Mouse (Mus musculus): Measurements from ENCODE around the gene Gsta1. TPM values are rescaled to one million over a fixed set of nuclear protein-coding genes. Genes with fewer than 3 reads are reported as not detected.

The Gsta1 gene
- not detected for total RNA-seq (2023)

DNA sequence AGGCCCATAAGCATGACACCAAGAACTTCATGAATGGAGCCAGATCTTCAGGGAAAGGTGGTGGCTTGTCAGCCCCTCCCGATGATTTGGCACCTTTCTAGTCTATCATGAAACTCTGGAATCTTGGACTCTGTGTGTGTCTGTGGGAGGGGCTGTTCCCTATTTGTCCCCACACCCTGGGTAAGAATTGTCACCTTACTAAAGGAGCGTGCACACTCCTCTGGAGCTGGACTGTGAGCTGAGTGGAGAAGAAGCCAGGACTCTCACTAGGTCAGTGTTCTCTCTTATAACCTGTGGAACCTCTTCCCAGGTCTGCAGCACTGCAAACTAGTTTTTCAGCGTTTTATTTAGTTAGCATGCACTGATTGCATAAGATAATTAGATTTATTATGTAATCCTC, at the start of gene Gsta1:
Gene Gsta1, plus strand, starts transcription at position 196 of the 400 bp plus-strand sequence.

DNA sequence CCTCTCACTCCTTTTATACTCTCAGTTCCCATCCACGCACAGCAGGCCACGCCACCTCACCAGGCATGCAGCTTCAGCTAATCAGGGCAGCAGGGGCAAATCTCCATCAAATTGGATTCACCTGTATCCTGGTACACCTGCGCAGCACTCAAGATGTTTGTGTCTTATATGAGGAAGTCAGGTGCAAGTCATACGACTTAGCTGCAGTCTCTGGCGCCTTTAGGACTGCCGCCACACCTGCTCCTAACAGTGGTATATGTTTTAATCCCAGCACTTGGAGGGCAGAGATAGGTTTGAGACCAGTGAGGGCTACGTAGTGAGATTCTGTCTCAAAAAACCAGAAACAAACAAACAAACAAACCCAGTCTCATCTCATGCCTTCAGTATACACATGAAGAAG, 48.0 kb upstream of the Gsta1 start, which contains the start of gene Gsta4:
Gene Gsta4, plus strand, starts transcription at position 301 of the 400 bp plus-strand sequence.

DNA sequence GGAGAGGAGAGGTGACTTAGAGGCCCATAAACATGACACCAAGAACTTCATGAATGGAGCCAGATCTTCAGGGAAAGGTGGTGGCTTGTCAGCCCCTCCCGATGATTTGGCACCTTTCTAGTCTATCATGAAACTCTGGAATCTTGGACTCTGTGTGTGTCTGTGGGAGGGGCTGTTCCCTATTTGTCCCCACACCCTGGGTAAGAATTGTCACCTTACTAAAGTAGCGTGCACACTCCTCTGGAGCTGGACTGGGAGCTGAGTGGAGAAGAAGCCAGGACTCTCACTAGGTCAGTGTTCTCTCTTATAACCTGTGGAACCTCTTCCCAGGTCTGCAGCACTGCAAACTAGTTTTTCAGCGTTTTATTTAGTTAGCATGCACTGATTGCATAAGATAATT, 26.5 kb downstream of the Gsta1 start, which contains the start of gene Gm3776:
Gene Gm3776, plus strand, starts transcription at position 216 of the 400 bp plus-strand sequence.

GRCm38 (mm10) chr9:78289723-78290122, 59.3 kb downstream of the Gsta1 start, which contains the start of gene Gm10639:
TSS of gene Gm10639 (plus strand) at chr9:78289923.

Other genes starting within 250 kb of the Gsta1 start
- gene Gcm1, start 178.7 kb upstream of the Gsta1 start, total RNA-seq (2023), result not detected
- gene Fbxo9, start 121.6 kb upstream of the Gsta1 start, total RNA-seq (2023), result 44.5 TPM
- 7.7 TPM for gene Ick, start 121.5 kb upstream of the Gsta1 start, total RNA-seq (2023)
- gene Gsta4, start 47.9 kb upstream of the Gsta1 start, total RNA-seq (2023), result 1.8 TPM
- gene Gm3776, start 26.5 kb downstream of the Gsta1 start, total RNA-seq (2023), result not detected
- not detected for gene Gm10639, start 59.3 kb downstream of the Gsta1 start, total RNA-seq (2023)
- gene Omt2a, start 84.1 kb downstream of the Gsta1 start, total RNA-seq (2023), result not detected
- not detected for gene Omt2b, start 96.9 kb downstream of the Gsta1 start, total RNA-seq (2023)
- gene Gsta2, start 125.1 kb downstream of the Gsta1 start, total RNA-seq (2023), result not detected
- not detected for gene Dppa5a, start 137.5 kb downstream of the Gsta1 start, total RNA-seq (2023)
- not detected for gene Ooep, start 148.1 kb downstream of the Gsta1 start, total RNA-seq (2023)
- gene Ddx43, start 165.1 kb downstream of the Gsta1 start, total RNA-seq (2023), result 1.5 TPM
- 3.8 TPM for gene Cgas, start 212.6 kb downstream of the Gsta1 start, total RNA-seq (2023)
- gene Mto1, start 217.6 kb downstream of the Gsta1 start, total RNA-seq (2023), result 22.9 TPM
- gene Gm17324, start 218.1 kb downstream of the Gsta1 start, total RNA-seq (2023), result not detected